Mouse (Mus musculus): Measurements from ENCODE around the gene Abcb9. TPM values are rescaled to one million over a fixed set of nuclear protein-coding genes. Genes with fewer than 3 reads are reported as not detected.
A peak's percentile ranks its signal among the peaks of the same experiment; 100 is the strongest.

Abcb9 gene
- 3.7 and 3.8 TPM in 2 replicates for polyA plus RNA-seq (2016; fragmentation: Nextera tagmentation; extraction: Ambion mirVana)

GRCm38 (mm10) chr5:124095596-124096232 is at the start of gene Abcb9:
TSS of gene Abcb9 (minus strand) at chr5:124095798.
- Histone ChIP-seq H3K9ac (peak within 1 kb of the TSS; percentile 55), H3K4me3 (peak within 1 kb of the TSS; percentile 37), H3K27me3 (peaks cover 25% of the 10 kb centered on the region), H3K36me3 (no peaks in the 10 kb centered on the region), H3K4me1 (peaks cover 8% of the 10 kb centered on the region; the same call in 1 of the 2 replicates), H3K9me3 (replicated peaks) (no peaks in the 10 kb centered on the region), H3K4me2 (replicated peaks) (peak within 1 kb of the TSS; percentile 69), H3K27ac (no peak within 1 kb of the TSS)
- ATAC-seq (ENCODE audit: low FRiP score) = peak; percentile 82
- WGBS = 1% methylated on average over 42 of the region's 42 CpGs

GRCm38 (mm10) chr5:124138066-124138465 is 42.5 kb upstream of the Abcb9 start:
- Histone ChIP-seq H3K9me3 (replicated peaks) (peaks cover 3% of the 10 kb centered on the region; the same call in 1 of the 2 replicates), H3K4me1 (no peaks in the 10 kb centered on the region), H3K4me2 (replicated peaks) (no peak overlapping the region), H3K27ac (no peak overlapping the region), H3K4me3 (no peak overlapping the region), H3K9ac (peak overlapping the region; percentile 23; the same call in 1 of the 2 replicates), H3K36me3 (peaks cover 20% of the 10 kb centered on the region), H3K27me3 (no peaks in the 10 kb centered on the region)
- WGBS = 84% methylated on average over 7 of the region's 7 CpGs
- ATAC-seq (ENCODE audit: low FRiP score) = no peak

- Histone ChIP-seq H3K36me3 (peaks cover 29% of the 10 kb centered on the region), H3K4me3 (no peak overlapping the region), H3K4me1 (no peaks in the 10 kb centered on the region), H3K27me3 (no peaks in the 10 kb centered on the region), H3K4me2 (replicated peaks) (no peak overlapping the region), H3K9me3 (replicated peaks) (no peaks in the 10 kb centered on the region), H3K27ac (no peak overlapping the region), H3K9ac (no peak overlapping the region)
- WGBS = 89% methylated on average over 5 of the region's 5 CpGs
- ATAC-seq (ENCODE audit: low FRiP score) = no peak
These were observed 38.7 kb upstream of the Abcb9 start for GRCm38 (mm10) chr5:124134261-124134660.

- no peaks in the 10 kb centered on the region for H3K4me1 ChIP-seq
- H3K9ac ChIP-seq = no peak overlapping the region
- H3K9me3 ChIP-seq (replicated peaks) = no peaks in the 10 kb centered on the region
- 89% methylated on average over 11 of the region's 11 CpGs for WGBS
- H3K27ac ChIP-seq = no peak overlapping the region
- no peak overlapping the region for H3K4me3 ChIP-seq
- no peaks in the 10 kb centered on the region for H3K27me3 ChIP-seq
- ATAC-seq (ENCODE audit: low FRiP score) = no peak
- H3K4me2 ChIP-seq (replicated peaks) = no peak overlapping the region
- peaks cover 76% of the 10 kb centered on the region for H3K36me3 ChIP-seq
These were observed 29.5 kb upstream of the Abcb9 start for GRCm38 (mm10) chr5:124125093-124125492.

- H3K27me3 ChIP-seq = no peaks in the 10 kb centered on the region
- ATAC-seq (ENCODE audit: low FRiP score) = no peak
- peaks cover 3% of the 10 kb centered on the region for H3K4me1 ChIP-seq
- no peak overlapping the region for H3K4me2 ChIP-seq (replicated peaks)
- H3K36me3 ChIP-seq = peaks cover 76% of the 10 kb centered on the region
- WGBS = 91% methylated on average over 18 of the region's 18 CpGs
- no peak overlapping the region for H3K27ac ChIP-seq
- H3K9me3 ChIP-seq (replicated peaks) = no peaks in the 10 kb centered on the region
- no peak overlapping the region for H3K4me3 ChIP-seq
- H3K9ac ChIP-seq = no peak overlapping the region
These were observed 26.8 kb upstream of the Abcb9 start for GRCm38 (mm10) chr5:124122357-124122756.

GRCm38 (mm10) chr5:124119204-124119603 is 23.6 kb upstream of the Abcb9 start:
- peaks cover 65% of the 10 kb centered on the region for H3K36me3 ChIP-seq
- no peak overlapping the region for H3K9ac ChIP-seq
- no peaks in the 10 kb centered on the region for H3K27me3 ChIP-seq
- H3K4me2 ChIP-seq (replicated peaks) = no peak overlapping the region
- 81% methylated on average over 5 of the region's 5 CpGs for WGBS
- peaks cover 22% of the 10 kb centered on the region for H3K4me1 ChIP-seq
- H3K4me3 ChIP-seq = no peak overlapping the region
- no peak for ATAC-seq (ENCODE audit: low FRiP score)
- H3K9me3 ChIP-seq (replicated peaks) = no peaks in the 10 kb centered on the region
- H3K27ac ChIP-seq = no peak overlapping the region

- Histone ChIP-seq H3K4me2 (replicated peaks) (peak within 1 kb of the TSS; percentile 98), H3K36me3 (peaks cover 44% of the 10 kb centered on the region), H3K27me3 (no peaks in the 10 kb centered on the region), H3K4me3 (peak within 1 kb of the TSS; percentile 88), H3K4me1 (peaks cover 35% of the 10 kb centered on the region), H3K9me3 (replicated peaks) (no peaks in the 10 kb centered on the region), H3K9ac (peak within 1 kb of the TSS; percentile 92), H3K27ac (peak within 1 kb of the TSS; percentile 82)
- ATAC-seq (ENCODE audit: low FRiP score) = peak; percentile 11; the same call in 1 of the 2 replicates
- WGBS = 2% methylated on average over 64 of the region's 64 CpGs
These were observed 20.6 kb upstream of the Abcb9 start, which contains the start of gene Arl6ip4 for GRCm38 (mm10) chr5:124115990-124116845. TSS of gene Arl6ip4 (plus strand) at chr5:124116089.

GRCm38 (mm10) chr5:124115531-124115930 is 19.9 kb upstream of the Abcb9 start:
- Histone ChIP-seq H3K27me3 (no peaks in the 10 kb centered on the region), H3K4me1 (peaks cover 39% of the 10 kb centered on the region), H3K36me3 (peaks cover 37% of the 10 kb centered on the region), H3K9ac (peak overlapping the region; percentile 92), H3K9me3 (replicated peaks) (no peaks in the 10 kb centered on the region), H3K4me2 (replicated peaks) (peak overlapping the region; percentile 98), H3K27ac (peak overlapping the region; percentile 82), H3K4me3 (peak overlapping the region; percentile 88)
- 19% methylated on average over 7 of the region's 7 CpGs for WGBS
- no peak for ATAC-seq (ENCODE audit: low FRiP score)

- no peaks in the 10 kb centered on the region for H3K27me3 ChIP-seq
- H3K4me2 ChIP-seq (replicated peaks) = no peak overlapping the region
- 93% methylated on average over 24 of the region's 24 CpGs for WGBS
- peaks cover 26% of the 10 kb centered on the region for H3K36me3 ChIP-seq
- peaks cover 39% of the 10 kb centered on the region for H3K4me1 ChIP-seq
- H3K27ac ChIP-seq = no peak overlapping the region
- H3K4me3 ChIP-seq = no peak overlapping the region
- no peaks in the 10 kb centered on the region for H3K9me3 ChIP-seq (replicated peaks)
- no peak overlapping the region for H3K9ac ChIP-seq
- no peak for ATAC-seq (ENCODE audit: low FRiP score)
These were observed 18.9 kb upstream of the Abcb9 start for GRCm38 (mm10) chr5:124114276-124115025.

GRCm38 (mm10) chr5:124113030-124113429 is 17.4 kb upstream of the Abcb9 start:
- Histone ChIP-seq H3K27me3 (no peaks in the 10 kb centered on the region), H3K36me3 (peaks cover 14% of the 10 kb centered on the region), H3K9me3 (replicated peaks) (no peaks in the 10 kb centered on the region), H3K9ac (peak overlapping the region; percentile 80), H3K4me1 (peaks cover 39% of the 10 kb centered on the region), H3K4me2 (replicated peaks) (peak overlapping the region; percentile 91), H3K4me3 (peak overlapping the region; percentile 83), H3K27ac (peak overlapping the region; percentile 89; the same call in 1 of the 2 replicates)
- WGBS = 10% methylated on average over 14 of the region's 14 CpGs
- no peak for ATAC-seq (ENCODE audit: low FRiP score)

GRCm38 (mm10) chr5:124112531-124112930 is 16.9 kb upstream of the Abcb9 start:
- WGBS = 0% methylated on average over 18 of the region's 18 CpGs

More at GRCm38 (mm10) chr5:124112531-124112930, 16.9 kb upstream of the Abcb9 start:
- peak overlapping the region; percentile 91 for H3K4me2 ChIP-seq (replicated peaks)
- ATAC-seq (ENCODE audit: low FRiP score) = peak; percentile 14; the same call in 1 of the 2 replicates
- H3K9ac ChIP-seq = peak overlapping the region; percentile 80
- H3K4me1 ChIP-seq = peaks cover 37% of the 10 kb centered on the region
- H3K4me3 ChIP-seq = peak overlapping the region; percentile 83
- H3K36me3 ChIP-seq = peaks cover 9% of the 10 kb centered on the region; the same call in 1 of the 2 replicates
- H3K9me3 ChIP-seq (replicated peaks) = no peaks in the 10 kb centered on the region
- no peaks in the 10 kb centered on the region for H3K27me3 ChIP-seq
- H3K27ac ChIP-seq = peak overlapping the region; percentile 89

Data from hindbrain, embryonic 12.5 days (tissue).